Mouse (Mus musculus) right cerebral cortex, postnatal 10 days (tissue): ENCODE measurements at regions not wholly inside any gene's neighbourhood (a gene's known extent, or its start where the extent isn't known, plus 50 kb on each side); places are given as distances from the start of the nearest gene placed in this dataset.

Experiments used
- DNase-seq, 2 experiments: peaks; one replicate each; pipeline ENCODE4 v3.0.0; 2021; ENCODE audit warnings: low spot score in 2 of 2

DNA sequence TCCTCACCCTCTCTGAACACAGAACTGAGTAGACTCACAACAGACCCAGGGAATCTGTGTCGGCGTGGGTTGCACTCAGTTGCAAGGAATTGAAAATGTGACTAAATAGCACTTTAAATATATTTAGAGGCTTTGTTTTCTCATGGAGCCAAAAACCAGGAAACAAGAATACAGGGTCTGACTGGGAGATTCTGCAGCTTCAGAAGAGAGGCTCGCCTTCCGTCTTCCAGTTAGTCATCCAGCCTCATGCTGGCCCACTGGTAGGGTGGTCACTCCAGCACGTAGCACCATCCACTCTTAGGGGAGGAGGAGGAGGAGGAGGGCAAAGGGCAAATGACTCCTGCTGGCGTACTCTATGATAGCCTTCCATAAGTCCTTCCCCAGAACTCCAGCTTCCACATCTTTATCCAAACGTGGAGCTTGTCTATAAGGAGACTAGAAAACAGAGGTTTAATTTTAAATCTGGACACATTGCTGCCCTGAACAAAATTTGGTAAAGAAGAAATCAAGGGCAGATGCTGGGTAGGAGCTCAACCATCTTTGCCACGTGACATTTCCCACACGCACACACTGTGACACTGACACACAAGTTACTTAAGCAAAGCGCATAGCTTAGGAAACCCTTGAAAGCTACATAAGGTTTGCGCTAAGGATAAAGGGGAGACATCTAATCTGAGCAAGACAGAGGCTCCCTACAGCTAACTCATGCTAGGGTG is 60.8 kb downstream of the Mis18a start:
- no peak for DNase-seq

DNA sequence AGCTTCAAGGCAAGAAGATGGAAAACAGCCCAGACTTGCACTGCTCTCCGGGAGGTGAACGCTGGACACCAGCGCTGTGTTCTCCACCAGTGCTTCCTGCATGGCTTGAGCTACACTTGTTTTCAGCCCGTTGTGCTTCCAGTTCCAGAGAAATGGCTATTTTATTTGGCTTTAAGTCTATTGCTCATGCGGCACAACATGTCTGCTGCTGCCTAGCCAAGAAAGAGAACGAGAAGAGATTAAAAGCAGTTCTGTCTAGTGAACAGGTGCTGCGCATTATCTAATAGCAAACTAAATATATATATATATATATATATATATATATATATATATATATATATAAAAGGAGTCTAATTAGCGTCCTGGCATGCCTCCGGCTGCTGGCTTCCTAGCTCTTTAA is 63.1 kb downstream of the Mis18a start:
- peak in 1 of 2 experiments; percentile 34 for DNase-seq

DNA sequence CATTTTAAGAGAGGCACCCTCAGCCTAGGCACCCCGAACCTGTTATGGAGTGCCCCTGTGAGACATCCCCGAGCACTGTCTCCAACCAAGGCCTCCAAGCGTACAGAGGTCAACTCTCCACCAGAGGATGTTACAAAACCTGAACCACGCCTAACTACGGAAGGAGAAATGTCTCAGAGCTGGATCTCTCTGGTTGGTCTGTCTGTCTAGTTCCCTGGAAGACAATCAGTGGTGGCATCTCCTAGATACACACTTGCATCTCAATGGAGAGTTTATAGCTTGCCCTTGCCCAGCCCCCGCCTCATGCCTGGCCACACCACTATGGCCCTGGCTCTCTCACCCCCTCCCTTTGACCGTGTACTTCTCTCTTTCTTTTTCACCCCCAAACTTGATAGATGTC is 69.2 kb downstream of the Mis18a start:
- no peak for DNase-seq

DNA sequence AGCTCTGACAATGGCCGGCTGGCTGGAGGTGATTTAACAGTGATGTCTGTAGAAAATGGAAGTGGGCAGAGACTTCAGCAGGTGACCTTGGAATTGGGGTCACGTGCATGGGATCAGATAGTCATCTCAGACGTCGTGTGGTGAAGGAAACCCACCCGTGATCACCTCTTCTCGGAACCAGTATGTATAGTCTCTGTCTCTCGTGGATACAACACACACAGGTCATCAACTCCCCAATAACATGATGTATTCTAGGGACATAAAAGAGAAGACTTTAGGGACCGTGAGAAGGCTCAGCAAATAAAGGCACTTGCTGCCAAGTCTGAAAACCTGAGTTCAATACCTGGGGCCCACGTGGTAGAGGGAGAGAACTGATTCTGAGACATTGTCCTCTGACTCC is 70.2 kb downstream of the Mis18a start:
- no peak for DNase-seq

DNA sequence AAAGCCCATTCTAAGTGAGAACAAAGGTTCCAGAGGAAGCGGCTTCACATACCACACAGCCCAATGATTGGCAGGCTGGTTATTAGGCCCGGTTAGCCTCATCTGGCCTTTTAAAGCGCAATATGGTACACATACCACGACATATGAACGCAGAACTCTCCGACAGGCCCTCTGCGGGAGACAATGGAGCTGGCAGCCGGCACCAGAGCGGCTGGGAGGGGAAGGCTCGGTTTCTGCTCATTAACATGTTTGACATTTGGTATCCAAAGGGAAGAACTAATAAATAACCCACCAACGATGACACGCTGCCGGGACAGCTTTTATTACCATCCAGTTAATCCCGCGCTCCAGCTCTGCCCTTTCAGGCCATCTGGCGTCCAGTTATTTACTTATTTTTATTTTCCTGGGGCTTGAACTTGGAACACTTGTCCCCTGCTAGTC is 70.6 kb downstream of the Mis18a start:
- no peak for DNase-seq

DNA sequence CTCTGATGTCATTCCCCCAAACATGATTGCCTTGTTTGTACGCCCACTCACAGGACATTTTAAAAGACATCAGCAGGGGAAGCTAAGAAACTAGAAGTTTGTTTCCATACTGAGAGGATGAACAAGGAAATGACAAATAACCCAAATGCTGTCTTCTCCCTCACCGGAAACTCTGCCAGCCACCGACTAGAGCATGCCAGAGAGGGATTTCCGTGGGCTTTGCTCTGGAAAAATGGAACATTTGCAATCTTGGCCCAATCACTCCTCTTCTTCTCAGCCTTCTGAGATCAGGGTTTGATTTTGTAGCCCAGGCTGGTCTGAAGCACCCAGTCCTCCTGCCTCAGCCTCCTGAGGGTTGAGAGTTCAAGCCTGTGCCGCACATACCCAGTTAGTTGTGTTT is 72.4 kb downstream of the Mis18a start:
- DNase-seq: no peak

DNA sequence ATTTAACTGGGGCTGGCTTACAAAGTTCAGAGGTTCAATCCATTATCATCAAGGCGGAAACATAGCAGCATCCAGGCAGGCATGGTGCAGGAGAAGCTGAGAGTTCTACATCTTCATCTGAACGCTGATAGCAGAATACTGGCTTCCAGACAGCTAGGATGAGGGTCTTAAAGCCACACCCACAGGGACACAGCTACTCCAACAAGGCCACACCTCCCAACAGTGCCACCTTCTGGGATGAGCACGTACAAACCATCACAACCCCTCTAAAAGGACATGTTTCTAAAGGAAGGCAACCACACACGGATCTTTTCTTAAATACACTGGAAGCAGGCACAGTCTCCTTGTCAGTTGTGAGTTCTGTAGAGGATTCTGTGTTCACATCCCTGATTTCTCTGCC is 74.4 kb downstream of the Mis18a start:
- DNase-seq: no peak

DNA sequence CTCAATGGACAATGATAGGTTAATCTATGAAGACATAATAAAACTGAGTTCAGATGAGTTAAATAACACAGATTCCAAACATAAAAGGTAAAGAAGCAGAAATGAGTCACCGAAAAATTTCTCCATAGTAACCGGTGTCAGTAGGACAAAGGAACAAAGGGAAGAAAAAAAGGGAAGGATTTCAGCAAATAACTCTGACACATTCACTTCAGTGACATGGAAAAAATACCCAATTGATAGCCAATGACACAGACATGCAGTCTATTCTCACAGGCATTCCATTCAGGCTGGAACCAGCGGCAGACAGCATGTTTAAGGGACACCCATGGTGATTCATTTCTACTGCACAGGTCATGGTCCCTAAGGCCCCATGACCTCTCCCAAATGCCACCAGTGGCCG is 79.0 kb downstream of the Mis18a start:
- no peak for DNase-seq

DNA sequence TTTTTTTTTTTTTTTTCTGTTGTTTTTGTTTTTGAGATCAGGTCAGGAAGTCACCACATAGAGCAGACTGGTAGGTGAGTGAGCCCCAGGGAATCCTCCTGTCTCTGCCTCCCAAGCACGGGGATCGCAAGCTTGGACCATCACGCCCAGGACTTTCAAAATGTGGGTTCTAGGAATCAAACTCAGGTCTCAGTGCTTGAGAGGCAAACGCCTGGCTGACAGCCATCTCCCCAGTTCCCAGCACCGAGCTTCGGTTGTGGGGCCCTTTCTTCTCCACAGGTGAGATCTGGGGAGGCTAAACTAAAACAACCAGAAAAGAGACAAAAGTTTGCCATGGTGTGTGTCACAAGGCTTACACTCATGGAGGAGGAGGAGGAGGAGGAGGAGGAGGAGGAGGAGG is 84.5 kb downstream of the Mis18a start:
- DNase-seq: no peak

DNA sequence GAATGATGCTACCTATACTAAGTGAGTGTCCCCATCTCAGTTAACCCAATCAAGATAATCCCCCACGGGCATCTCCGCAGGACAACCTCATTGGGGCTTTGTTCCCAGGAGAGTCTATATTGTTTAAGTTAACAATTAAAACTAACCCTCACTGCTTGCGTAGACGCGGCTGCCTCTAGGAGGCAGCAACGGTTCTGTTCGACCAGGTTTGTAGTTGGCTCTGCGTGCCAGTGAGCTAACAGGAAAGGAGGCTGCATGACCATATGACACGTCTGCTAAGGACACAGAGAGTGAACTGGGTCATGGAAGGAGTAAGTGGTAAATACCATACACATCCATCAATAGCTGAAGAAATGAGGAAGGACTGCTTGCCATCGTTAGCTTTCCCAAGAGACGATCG is 92.0 kb downstream of the Mis18a start:
- no peak for DNase-seq

DNA sequence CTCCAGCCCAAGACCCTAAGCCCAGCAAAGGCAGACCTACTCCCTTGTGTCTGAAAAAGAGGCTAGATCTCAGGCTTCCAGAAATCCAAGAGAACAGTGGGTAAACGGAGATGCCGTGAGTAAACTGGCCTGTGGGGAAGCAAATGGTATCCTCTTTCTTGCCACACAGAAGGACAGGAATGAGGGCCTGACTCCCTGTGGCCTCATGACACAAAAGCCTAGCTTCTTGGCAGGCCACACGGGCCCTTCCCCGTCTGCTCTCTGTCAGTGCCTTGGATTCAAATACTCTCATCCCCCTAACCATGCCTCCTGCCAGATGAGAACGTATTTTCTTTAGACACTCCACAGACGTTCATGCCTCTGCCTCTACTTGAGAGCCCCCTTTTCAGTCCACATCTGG is 97.2 kb downstream of the Mis18a start:
- DNase-seq: no peak

DNA sequence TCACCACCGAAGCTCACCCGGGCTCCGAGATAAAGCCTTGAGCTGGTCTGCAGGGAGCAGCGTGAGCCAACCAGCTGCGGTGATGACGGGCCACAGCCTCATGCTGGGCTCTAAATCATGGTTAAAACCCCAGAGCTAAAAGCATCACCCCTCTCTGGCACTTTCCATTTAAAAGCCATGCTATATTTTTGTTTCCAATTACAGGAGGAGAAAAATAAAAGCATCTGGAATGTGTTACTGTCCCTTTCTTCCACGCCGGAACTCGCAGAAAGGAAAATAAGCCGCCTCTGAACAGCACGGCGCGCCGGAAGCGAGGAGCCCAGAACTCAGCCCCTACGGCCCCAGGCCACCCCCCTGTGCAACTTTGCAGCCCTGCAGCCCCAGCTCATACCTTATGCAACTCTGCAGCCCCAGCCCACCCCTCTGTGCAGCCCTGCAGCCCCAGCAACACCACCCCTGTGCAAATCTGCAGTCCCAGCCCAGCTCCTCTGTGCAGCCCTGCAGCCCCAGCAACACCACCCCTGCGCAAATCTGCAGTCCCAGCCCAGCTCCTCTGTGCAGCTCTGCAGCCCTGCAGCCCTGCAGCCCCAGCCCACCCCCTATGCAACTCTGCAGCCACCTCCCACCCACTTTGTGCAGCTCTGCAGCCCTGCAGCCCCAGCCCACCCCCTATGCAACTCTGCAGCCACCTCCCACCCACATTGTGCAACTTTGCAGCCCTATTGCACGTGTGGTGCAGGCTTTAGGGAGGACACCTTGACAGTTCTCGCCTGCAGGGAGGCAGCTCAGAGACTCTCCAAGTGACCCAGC is 97.9 kb downstream of the Mis18a start:
- DNase-seq: no peak

DNA sequence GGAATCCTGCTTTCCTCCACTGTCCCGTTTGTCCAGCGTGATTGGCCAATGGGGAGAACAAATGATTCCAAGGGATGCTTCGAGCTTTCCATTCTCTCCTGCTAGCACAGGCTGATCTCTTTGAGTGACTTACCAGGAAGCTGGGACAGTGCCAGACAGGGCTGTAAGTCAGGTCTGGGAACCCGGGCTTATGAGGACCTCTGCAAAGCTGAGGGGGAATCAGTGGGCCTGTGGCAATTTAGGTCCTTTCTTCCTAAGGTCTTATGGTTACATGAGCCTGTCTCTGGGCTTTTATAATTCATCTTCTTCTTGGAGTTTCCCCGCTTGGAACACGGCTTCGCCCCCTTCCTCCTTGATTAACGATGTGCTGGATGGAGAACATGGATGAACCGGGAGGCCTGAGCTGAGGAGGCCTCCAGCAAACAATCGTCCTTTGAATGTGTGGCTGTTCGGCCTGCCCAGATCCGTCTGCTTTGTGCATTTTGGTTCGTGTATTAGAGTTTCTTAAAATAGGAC is 98.5 kb downstream of the Mis18a start:
- DNase-seq: no peak

DNA sequence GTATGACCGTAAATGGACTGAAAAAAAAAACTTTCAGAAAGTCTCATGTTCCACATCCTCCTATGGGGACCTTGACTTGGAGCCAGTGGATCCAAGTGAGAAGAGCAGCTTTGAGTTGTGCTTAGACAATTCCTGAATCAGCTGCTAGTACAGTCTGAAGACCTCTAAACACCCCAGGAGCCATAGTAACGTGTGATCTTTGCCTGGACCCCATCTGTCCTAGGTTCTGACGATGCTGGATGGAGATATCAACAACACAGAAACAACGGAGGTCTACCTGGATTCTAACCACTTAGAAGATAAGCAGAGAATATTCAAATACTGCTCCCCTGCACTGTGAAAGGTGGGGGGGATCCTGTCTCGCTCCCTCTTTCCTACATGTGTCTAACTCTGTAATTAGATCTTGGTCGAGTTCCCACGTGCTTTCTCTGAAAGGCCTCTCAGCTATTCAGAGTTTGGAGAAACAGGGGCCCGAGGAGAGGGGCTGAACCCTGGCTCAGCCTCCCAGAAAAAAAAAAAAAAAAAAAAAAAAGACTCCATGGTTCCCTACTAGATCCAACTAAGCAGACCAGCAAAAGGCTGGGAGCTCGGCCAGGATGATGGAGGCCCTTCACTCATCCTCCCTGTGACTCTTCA is 101.1 kb downstream of the Mis18a start:
- no peak for DNase-seq

DNA sequence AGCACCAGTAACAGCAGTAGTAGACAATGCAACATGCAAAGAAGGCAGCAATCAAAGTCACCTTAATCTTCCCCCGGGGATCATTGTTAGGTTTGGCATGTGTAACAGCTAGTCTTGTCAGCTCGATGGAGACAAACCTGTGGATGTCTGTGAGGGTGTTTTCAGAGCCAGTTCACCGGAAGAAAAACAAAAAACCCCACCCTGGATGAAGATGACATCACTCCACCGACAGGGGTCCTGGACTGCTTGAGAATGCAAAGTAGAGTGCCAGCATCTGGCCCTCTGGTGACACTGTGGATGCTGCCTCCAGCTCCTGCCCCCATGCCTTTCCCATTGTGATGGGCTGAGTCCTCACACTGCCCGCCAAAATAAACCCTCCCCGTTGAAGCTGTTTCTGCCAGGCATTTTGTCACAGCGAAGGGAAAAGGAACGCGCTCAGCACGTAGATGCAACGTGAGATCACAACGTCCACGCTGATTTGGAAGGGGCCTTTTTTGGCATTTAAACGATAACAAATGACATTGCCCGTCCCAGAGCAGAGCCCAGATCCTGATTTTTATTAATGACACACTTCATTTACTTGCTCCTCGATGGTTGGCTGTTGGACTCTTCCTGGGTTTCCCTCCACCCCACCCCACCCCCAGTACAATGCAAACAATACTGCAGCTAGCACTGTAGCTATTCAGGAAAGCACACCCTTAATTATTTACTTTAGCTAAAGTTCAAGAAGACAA is 101.7 kb downstream of the Mis18a start:
- peak in 1 of 2 experiments; percentile 21 for DNase-seq

DNA sequence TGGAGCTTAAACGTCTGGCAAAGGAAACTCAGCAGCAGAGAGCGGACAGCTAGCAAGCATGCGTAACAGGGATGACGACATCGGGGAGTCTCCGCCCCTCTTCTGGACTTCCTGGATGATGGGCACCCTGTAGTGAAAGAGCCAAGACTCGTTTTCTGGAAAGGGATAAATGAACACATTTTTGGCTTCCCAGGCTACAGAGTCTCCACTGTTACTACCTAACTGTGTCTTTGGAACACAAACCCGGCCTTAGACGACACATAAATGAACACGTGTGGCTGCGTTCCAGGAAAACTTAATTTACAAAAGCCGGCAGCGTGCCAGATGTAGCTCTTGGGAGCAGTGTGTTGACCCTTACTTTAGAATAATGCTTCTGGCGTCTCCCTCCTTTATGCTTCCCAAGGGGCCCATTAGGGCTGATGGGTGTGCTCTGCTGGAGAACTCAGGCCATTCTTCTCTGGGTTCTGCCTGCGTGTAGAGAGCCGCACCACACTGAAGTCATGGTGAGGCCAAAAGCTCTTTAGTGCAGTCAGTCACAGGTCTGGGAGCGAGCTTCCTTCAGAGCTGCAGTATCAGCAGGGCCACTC is 103.1 kb downstream of the Mis18a start:
- DNase-seq: peak; percentile 71 to 82

DNA sequence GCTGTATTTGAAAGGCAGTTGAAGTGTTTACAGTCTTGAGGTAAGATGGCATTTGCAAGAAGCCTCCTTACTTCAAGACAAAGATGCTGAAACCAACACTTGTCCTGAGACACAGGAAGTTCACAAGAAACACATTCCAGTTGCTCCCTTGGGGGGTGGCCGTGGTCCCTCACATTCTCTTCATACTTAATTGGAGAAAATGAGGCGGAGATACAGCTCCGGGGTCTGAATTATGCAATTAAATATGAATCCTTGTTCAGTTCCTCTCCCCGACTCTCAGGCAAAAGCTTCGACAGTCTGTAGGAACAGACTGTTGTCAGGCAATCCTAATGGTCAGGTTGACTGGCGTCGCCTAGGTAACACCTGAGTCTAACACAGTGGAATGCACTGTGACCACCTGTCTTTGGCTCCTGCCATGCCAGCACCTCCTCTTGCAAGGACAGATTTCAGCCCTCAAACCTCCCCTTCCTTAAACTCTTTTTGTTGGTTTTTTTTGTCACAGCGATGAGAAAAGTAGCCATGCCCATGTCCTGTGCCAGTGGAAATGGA is 104.5 kb downstream of the Mis18a start:
- DNase-seq: peak in 1 of 2 experiments; percentile 18

DNA sequence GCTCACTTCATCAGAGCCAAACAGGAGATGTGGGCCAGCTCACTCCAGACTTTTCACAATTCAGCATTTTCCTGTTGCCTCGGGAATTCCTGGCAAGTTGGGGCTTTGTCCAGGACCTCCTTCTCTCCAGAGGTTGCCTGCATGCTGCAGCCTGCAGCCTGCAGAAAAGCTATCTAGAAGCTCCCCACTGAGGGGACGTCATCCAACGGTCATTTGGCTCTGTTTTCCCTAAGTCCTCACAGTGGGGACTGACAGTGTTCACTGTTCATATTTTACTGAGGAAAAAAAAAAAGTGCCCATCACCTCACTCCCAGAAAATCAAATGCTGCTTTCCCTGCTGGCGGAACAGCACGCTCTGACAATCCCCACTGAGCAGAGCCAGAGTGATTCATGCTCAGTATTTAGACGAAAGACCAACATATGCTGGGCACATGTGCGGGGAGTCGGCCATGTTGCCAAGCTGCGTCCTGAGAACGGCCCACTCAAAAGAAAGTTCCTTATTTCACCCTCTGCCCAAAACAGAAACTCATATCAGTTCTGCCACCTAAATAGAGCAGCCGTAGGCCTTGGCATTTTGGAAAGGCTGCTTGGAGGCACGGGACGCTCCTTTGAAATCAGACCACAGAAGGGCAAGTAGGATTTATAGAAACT is 105.3 kb downstream of the Mis18a start:
- peak; percentile 84 to 91 for DNase-seq

DNA sequence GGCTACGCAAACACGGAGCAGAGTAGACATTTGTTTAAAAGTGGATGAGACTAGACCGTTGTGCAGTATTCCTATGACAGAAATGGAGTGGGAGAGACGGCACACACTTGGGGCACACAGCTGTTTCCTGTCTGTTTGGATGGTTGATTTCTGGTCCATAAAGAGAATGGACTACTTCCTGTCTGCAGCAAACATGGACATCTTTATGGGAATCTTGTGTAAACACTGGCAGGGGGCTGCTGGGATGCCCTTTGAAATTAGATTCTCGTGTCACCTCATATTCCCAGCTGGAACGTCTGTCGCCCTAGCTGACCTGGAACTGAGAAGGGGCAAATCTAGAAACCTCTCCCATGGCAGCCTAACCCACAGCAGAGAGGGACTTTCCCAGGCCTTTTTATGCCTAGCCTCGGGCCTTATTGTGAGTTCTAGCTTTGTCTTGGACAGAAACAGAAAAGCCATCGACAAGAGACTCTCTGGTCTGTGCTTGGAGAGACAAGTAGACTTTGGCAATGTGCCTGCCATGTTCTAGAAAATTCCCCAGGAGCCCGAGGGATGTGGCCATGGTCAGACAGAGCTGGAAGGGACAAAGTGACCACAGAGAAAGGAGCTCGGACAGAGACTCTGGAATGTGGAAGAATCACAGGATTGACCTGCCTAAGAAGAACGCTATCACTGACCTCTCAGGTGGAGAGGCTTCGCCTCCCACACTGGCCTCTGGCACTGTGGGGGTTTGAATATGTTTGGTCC is 107.5 kb downstream of the Mis18a start:
- peak in 1 of 2 experiments; percentile 21 for DNase-seq

DNA sequence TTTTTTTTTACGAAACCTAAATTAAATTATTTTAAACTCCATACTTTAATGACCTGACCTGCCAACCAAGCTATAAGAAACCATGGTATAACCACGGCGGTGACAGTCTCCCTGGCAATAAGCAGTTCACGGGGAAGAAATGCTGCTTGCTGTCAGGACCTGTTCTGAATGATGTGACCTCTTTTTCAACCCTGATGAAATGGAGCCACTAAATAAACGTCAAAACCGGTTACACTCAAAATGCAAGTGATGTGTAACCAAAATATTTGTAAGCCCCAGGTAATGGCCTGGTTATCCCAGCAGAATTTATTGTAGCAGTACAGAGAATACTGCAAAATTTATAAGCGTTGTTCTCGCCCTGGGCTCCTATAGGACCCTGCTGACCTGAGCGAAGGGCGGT is 111.4 kb downstream of the Mis18a start:
- DNase-seq: no peak
